Mouse (Mus musculus) CH12.LX (cell line): ENCODE results near the gene Fcmr. TPM values are rescaled to one million over a fixed set of nuclear protein-coding genes. Genes with fewer than 3 reads are reported as not detected.

ENCODE experiments used
- DNase-seq: peaks from one replicate; pipeline ENCODE4 v3.0.0-alpha.2; 2013; ENCODE audit errors: extremely low read depth
- H3K27ac ChIP-seq: 2 replicates; pipeline ENCODE4 v1.5.1; 2012; ENCODE audit warnings: low read depth, mild to moderate bottlenecking, control low read depth, moderate library complexity; ENCODE audit not compliant: insufficient read depth
- H3K27me3 ChIP-seq: replicated peaks from 2 replicates; pipeline ENCODE3; 2012; ENCODE audit warnings: inconsistent platforms
- H3K36me3 ChIP-seq, 2 experiments: replicated peaks in 1 of 2; 2 replicates each; pipeline versions ENCODE3 to v1.6.1; 2012; ENCODE audit warnings: inconsistent platforms in 1 of 2, low read length in 1 of 2, mild to moderate bottlenecking in 1 of 2, mixed read lengths in 1 of 2, moderate library complexity in 1 of 2; ENCODE audit not compliant: control insufficient read depth in 1 of 2, insufficient read depth in 1 of 2
- H3K4me1 ChIP-seq, 2 experiments: 2 replicates each; pipeline ENCODE4 v1.6.1; 2012; ENCODE audit warnings: inconsistent platforms in 1 of 2, moderate library complexity in 1 of 2; ENCODE audit not compliant: insufficient read depth in 2 of 2, control insufficient read depth in 1 of 2
- H3K4me2 ChIP-seq: 2 replicates; pipeline ENCODE4 v1.6.1; 2012; ENCODE audit warnings: low read depth, mild to moderate bottlenecking, control low read depth; ENCODE audit not compliant: poor library complexity, insufficient read depth, severe bottlenecking
- H3K4me3 ChIP-seq, 3 experiments: fragments of 150-350 bp in 1 of 3; sonication (generic) in 1 of 3; replicated peaks in 1 of 3; 2 replicates each; pipeline versions ENCODE3 to v1.5.1; 2011 to 2012; ENCODE audit warnings: low read depth in 2 of 3, low read length in 2 of 3, mild to moderate bottlenecking in 2 of 3, moderate library complexity in 2 of 3, control low read depth in 1 of 3, improper control_type of control experiment in 1 of 3, inconsistent platforms in 1 of 3, mixed read lengths in 1 of 3; ENCODE audit not compliant: poor library complexity in 1 of 3
- H3K79me2 ChIP-seq: replicated peaks from 2 replicates; pipeline ENCODE4 v1.6.1; 2012; ENCODE audit warnings: mild to moderate bottlenecking, moderate library complexity; ENCODE audit not compliant: control insufficient read depth, poor library complexity, insufficient read depth, severe bottlenecking; ENCODE audit errors: extremely low read depth
- H3K9ac ChIP-seq: 2 replicates; pipeline ENCODE4 v1.6.1; 2012; ENCODE audit warnings: low read depth, mild to moderate bottlenecking, control low read depth, moderate library complexity; ENCODE audit not compliant: insufficient read depth
- H3K9me3 ChIP-seq: replicated peaks from 2 replicates; pipeline ENCODE3; 2012; ENCODE audit warnings: low read length, inconsistent platforms, mixed read lengths
- CHD2 ChIP-seq: IDR thresholded peaks from 2 replicates; pipeline ENCODE4 v1.6.1; 2011; ENCODE audit warnings: low read length, improper control_type of control experiment
- CTCF ChIP-seq, 2 experiments: IDR thresholded peaks in 1 of 2; conservative IDR thresholded peaks in 1 of 2; 2 replicates each; pipeline ENCODE4 v1.5.1; 2011 to 2012; ENCODE audit warnings: low read depth in 2 of 2, low read length in 2 of 2, improper control_type of control experiment in 1 of 2, inconsistent platforms in 1 of 2, mild to moderate bottlenecking in 1 of 2, moderate library complexity in 1 of 2
- E2F4 ChIP-seq: IDR thresholded peaks from 2 replicates; pipeline ENCODE4 v1.6.1; 2011; ENCODE audit warnings: low read depth, low read length, improper control_type of control experiment; ENCODE audit not compliant: insufficient replicate concordance
- ELF1 ChIP-seq: IDR thresholded peaks from 2 replicates; pipeline ENCODE4 v1.6.1; 2014; ENCODE audit warnings: low read depth, mild to moderate bottlenecking, inconsistent platforms, low read length, improper control_type of control experiment
- EP300 ChIP-seq: IDR thresholded peaks from 2 replicates; pipeline ENCODE4 v1.6.1; 2011; ENCODE audit warnings: low read length, improper control_type of control experiment
- GABPA ChIP-seq: IDR thresholded peaks from 2 replicates; pipeline ENCODE4 v1.6.1; 2012; ENCODE audit warnings: low read depth, low read length, improper control_type of control experiment, inconsistent platforms; ENCODE audit not compliant: insufficient replicate concordance
- HCFC1 ChIP-seq: IDR thresholded peaks from 2 replicates; pipeline ENCODE4 v1.6.1; 2012; ENCODE audit warnings: low read depth, mild to moderate bottlenecking, inconsistent platforms, low read length, improper control_type of control experiment
- JUND ChIP-seq: conservative IDR thresholded peaks from 2 replicates; pipeline ENCODE4 v1.6.1; 2011; ENCODE audit warnings: low read depth, low read length, improper control_type of control experiment
- MAFK ChIP-seq: IDR thresholded peaks from 2 replicates; pipeline ENCODE4 v1.6.1; 2011; ENCODE audit warnings: low read length, improper control_type of control experiment; ENCODE audit not compliant: insufficient replicate concordance
- MAX ChIP-seq: IDR thresholded peaks from 2 replicates; pipeline ENCODE4 v1.6.1; 2011; ENCODE audit warnings: low read length, improper control_type of control experiment
- MEF2A ChIP-seq: IDR thresholded peaks from 2 replicates; pipeline ENCODE4 v1.6.1; 2014; ENCODE audit warnings: low read depth, mild to moderate bottlenecking, inconsistent platforms, low read length, improper control_type of control experiment, borderline replicate concordance
- MXI1 ChIP-seq: IDR thresholded peaks from 2 replicates; pipeline ENCODE4 v1.6.1; 2011; ENCODE audit warnings: mild to moderate bottlenecking, low read depth, low read length, improper control_type of control experiment
- MYC ChIP-seq: IDR thresholded peaks from 2 replicates; pipeline ENCODE4 v1.6.1; 2011; ENCODE audit warnings: low read depth, mild to moderate bottlenecking, improper control_type of control experiment, low read length
- NELFE ChIP-seq: IDR thresholded peaks from 2 replicates; pipeline ENCODE4 v1.6.1; 2011; ENCODE audit warnings: low read depth, low read length, improper control_type of control experiment
- PAX5 ChIP-seq: IDR thresholded peaks from 2 replicates; pipeline ENCODE4 v1.6.1; 2012; ENCODE audit warnings: low read length, inconsistent platforms, mixed read lengths
- POLR2A ChIP-seq: IDR thresholded peaks from 2 replicates; pipeline ENCODE4 v1.6.1; 2011; ENCODE audit warnings: low read depth, mild to moderate bottlenecking, improper control_type of control experiment, low read length
- RCOR1 ChIP-seq: conservative IDR thresholded peaks from 2 replicates; pipeline ENCODE4 v1.6.1; 2012; ENCODE audit warnings: low read depth, mild to moderate bottlenecking, inconsistent platforms, low read length, improper control_type of control experiment
- SIN3A ChIP-seq: IDR thresholded peaks from 2 replicates; pipeline ENCODE4 v1.6.1; 2012; ENCODE audit warnings: low read length, improper control_type of control experiment, inconsistent platforms
- TBP ChIP-seq: conservative IDR thresholded peaks from 2 replicates; pipeline ENCODE4 v1.6.1; 2011; ENCODE audit warnings: low read depth, low read length, improper control_type of control experiment
- TCF12 ChIP-seq: IDR thresholded peaks from 2 replicates; pipeline ENCODE4 v1.6.1; 2014; ENCODE audit warnings: low read depth, mild to moderate bottlenecking, inconsistent platforms, low read length, improper control_type of control experiment
- UBTF ChIP-seq: IDR thresholded peaks from 2 replicates; pipeline ENCODE4 v1.6.1; 2012; ENCODE audit warnings: low read depth, mild to moderate bottlenecking, inconsistent platforms, low read length, improper control_type of control experiment, moderate library complexity
- ZC3H11A ChIP-seq: IDR thresholded peaks from 2 replicates; pipeline ENCODE4 v1.6.1; 2012; ENCODE audit warnings: low read depth, mild to moderate bottlenecking, inconsistent platforms, low read length, improper control_type of control experiment
- ZKSCAN1 ChIP-seq: IDR thresholded peaks from 2 replicates; pipeline ENCODE4 v1.6.1; 2012; ENCODE audit warnings: low read depth, inconsistent platforms, low read length, improper control_type of control experiment, borderline replicate concordance
- ZNF384 ChIP-seq: IDR thresholded peaks from 2 replicates; pipeline ENCODE4 v1.6.1; 2012; ENCODE audit warnings: low read depth, low read length, improper control_type of control experiment, inconsistent platforms
- dilution Hi-C: fragments of 300-500 bp; cut with MboI; formaldehyde crosslinking; loops from 2 replicates; pipeline ENCODE4 v1.14.3; 2020; ENCODE audit warnings: low sequenced_read_pairs; ENCODE audit not compliant: extremely low pct_unique_long_range_greater_than_20kb, extremely low pct_ligation_motif_present
- in situ Hi-C: fragments of 300-500 bp; cut with MboI; formaldehyde crosslinking; loops from 3 replicates; pipeline ENCODE4 v1.14.3; 2019; ENCODE audit warnings: low sequenced_read_pairs, low pct_ligation_motif_present, low pct_unique_long_range_greater_than_20kb, mixed read lengths
- polyA plus RNA-seq: library from polyadenylated mRNA; unstranded; fragments of >175 nt; gene quantifications from 2 replicates; pipeline ENCODE4 v1.2.1, GENCODE M21; 2012; ENCODE audit warnings: low read depth; ENCODE audit not compliant: insufficient read length
- total RNA-seq, 2 experiments: library from RNA; depleted of rRNA; stranded (reverse); fragments of 300-350 nt in 1 of 2; fragments of >200 nt in 1 of 2; gene quantifications; 2 replicates each; pipeline ENCODE4 v1.2.3; 2012 to 2014

The Fcmr gene
- total and polyA plus RNA-seq, 3 experiments = 0.21 to 0.96 (median 0.56) TPM

DNA sequence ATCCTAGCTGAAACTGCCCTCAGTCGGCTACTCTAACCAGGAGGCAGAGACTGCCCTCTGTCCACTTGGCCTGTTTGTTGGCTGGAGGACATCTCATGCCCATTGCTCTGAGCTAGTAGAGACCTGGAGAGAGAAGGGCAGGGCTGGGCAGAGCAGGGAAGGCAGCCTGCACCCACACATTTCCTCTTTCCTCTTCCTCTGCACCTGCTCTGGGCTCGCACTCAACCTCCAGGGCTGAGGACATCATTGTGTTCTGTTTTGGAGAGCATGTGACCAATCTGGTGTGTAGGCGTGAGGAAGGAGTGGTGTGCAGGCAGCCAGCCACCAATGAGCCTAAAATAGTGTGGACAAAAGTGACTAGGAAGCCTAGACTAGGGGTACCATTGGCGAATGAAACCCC lies 1.2 kb upstream of the Fcmr start (continued):
- TF ChIP-seq UBTF = no peak
- TF ChIP-seq TCF12 = 0 out of 2 replicates have a peak, but pooled peaks have one; percentile 38
- no peak for TF ChIP-seq SIN3A
- TF ChIP-seq PAX5 = no peak
- TF ChIP-seq MAFK = no peak

DNA sequence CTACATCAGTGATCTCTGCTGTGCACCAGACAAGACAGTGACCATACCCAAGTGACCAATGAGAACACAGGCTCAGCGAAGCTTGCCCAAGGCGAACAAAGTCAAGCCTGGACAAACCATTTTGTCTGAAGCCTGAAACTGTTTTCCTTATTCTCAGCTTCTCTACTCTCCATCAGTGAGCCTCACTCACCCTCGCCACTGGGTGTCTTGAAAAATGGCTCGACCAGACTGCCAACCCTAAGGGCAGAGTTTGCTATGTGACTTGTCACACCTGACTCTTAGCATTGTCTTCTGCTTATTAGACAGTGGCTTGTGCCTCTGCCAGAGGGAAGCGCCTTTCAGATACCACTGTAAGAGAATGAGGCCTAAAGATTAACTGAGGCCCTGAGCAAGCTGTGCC lies 728 bp upstream of the Fcmr start:
- dilution Hi-C loops (no loop called here), in situ Hi-C loops (no loop called here)
- Histone ChIP-seq H3K36me3 (no peaks in the 10 kb centered on the region), H3K4me1 (peaks cover 10 to 26% of the 10 kb centered on the region in 2 experiments), H3K79me2 (no peaks in the 10 kb centered on the region), H3K27ac (no peak overlapping the region), H3K9me3 (no peaks in the 10 kb centered on the region), H3K27me3 (no peaks in the 10 kb centered on the region), H3K9ac (no peak overlapping the region)
- DNase-seq = no peak
- TF ChIP-seq RCOR1 (no peak), MEF2A (no peak), NELFE (no peak), EP300 (no peak), MXI1 (no peak), ZC3H11A (no peak), GABPA (no peak), MAX (no peak), ELF1 (no peak), TCF12 (no peak)
- TF ChIP-seq, all 38 proteins: peak for 0
- H3K4me3 ChIP-seq = no peak overlapping the region
- H3K4me2 ChIP-seq = no peak overlapping the region

DNA sequence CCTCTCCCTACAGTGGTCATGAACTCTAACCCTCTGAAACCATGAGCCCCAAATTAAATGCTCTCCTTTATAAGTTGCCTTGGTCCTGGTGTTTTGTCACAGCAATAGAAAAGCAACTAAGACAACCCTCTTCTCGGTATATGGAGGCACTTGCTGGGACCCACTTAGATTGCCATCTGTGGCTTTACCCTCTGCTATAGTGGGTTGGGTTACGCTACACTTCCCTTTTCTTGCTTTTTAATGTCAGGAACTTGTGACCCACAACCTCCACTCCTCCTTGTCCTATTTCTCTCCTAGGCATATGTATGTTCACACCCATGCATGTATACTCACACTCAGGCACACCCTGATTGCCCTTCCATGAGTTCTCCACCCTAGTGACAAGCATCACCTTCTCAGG lies 7.4 kb downstream of the Fcmr start:
- peaks cover 0 to 45% of the 10 kb centered on the region in 2 experiments; a peak in 2 of 4 replicates for H3K4me1 ChIP-seq
- TF ChIP-seq MEF2A = no peak
- TF ChIP-seq ZNF384 = no peak
- TF ChIP-seq JUND = no peak
- no peak for TF ChIP-seq ELF1
- TF ChIP-seq CTCF (conservative IDR thresholded peaks at IDR 0.05 in 1 of 2, IDR thresholded peaks at IDR 0.05 in 1 of 2; ENCODE audit: low read depth in 2 of 2, low read length in 2 of 2) = no peak
- no peak for TF ChIP-seq E2F4
- TF ChIP-seq CHD2 = no peak
- TF ChIP-seq POLR2A = no peak
- no peak for TF ChIP-seq MAFK
- no peak for TF ChIP-seq HCFC1
- TF ChIP-seq MYC = no peak
- TF ChIP-seq TBP = no peak
- no peak for TF ChIP-seq SIN3A
- TF ChIP-seq ZKSCAN1 = no peak
- TF ChIP-seq NELFE = no peak
- TF ChIP-seq MXI1 = no peak
- TF ChIP-seq UBTF = no peak
- TF ChIP-seq, all 38 proteins: peak for 0
- Histone ChIP-seq H3K27ac (no peak overlapping the region), H3K27me3 (no peaks in the 10 kb centered on the region), H3K9me3 (peaks cover 2% of the 10 kb centered on the region), H3K4me3 (no peak overlapping the region), H3K36me3 (no peaks in the 10 kb centered on the region), H3K79me2 (no peaks in the 10 kb centered on the region), H3K4me2 (no peak overlapping the region), H3K9ac (no peak overlapping the region)
- in situ Hi-C loops = no loop called here
- dilution Hi-C loops = no loop called here
- no peak for DNase-seq
